ENCODE assay signal across 8 mouse cellular contexts in genomic region chr11:80080826-80081728, GRCm38 (mm10). TPM values are rescaled to one million over a fixed set of nuclear protein-coding genes. Genes with fewer than 3 reads are reported as not detected.
DNase-seq lines count a peak whose midpoint lies in the region; ATAC-seq lines count a peak whose summit lies in the region.

Gene Crlf3 (minus strand): TSS chr11:80080991.

- DNase-seq in ZHBTc4 (ENCODE audit: low read depth, low spot score) = peak; percentile 98
- DNase-seq in gastrocnemius, adult 8-10 months (ENCODE audit: low spot score in 2 of 2) = peak; percentile 91 to 92
- DNase-seq in induced T-regulatory cell, adult 2 months (ENCODE audit: low read depth) = peak; percentile 96
- peak; percentile 62 to 88 for DNase-seq in left cerebral cortex, adult 9 months (ENCODE audit: low spot score in 2 of 2)
- peak; percentile 87 for DNase-seq in right cerebral cortex, postnatal 14 days
- peak; percentile 91 to 93 for DNase-seq in urinary bladder, postnatal 36 days (ENCODE audit: low spot score in 2 of 2)

- ATAC-seq in common myeloid progenitor, adult 5-6 weeks (replicated peaks; ENCODE audit: low read depth, poor library complexity, severe bottlenecking) = peak; percentile 91
- ATAC-seq in megakaryocyte progenitor cell, adult 5-6 weeks (replicated peaks; ENCODE audit: poor library complexity) = peak; percentile 80

RNA-seq across cellular contexts. Expression of gene Crlf3, which starts in this region (rescaled TPM):
- 89.2 and 106 TPM in 2 replicates for total RNA-seq in common myeloid progenitor, adult 5-6 weeks (2017)
- total RNA-seq in gastrocnemius, adult 8-10 months (2022) = 1 to 10 TPM; 3.7 to 4.2 (median 4.1) TPM
- total RNA-seq in megakaryocyte progenitor cell, adult 5-6 weeks (2015) = 65.2 and 69.4 TPM in 2 replicates
- total RNA-seq in megakaryocyte progenitor cell, adult 5-6 weeks (2017) = 87.4 and 95.7 TPM in 2 replicates

Comparison
In these comparisons a context has a peak if more than half of its experiments do, and no peak if none do; other contexts are left out.
1. Peak in every context shown above with its lines: DNase-seq and ATAC-seq.
2. RNA of gene Crlf3 (total RNA-seq): 89.2 to 106 TPM in common myeloid progenitor, adult 5-6 weeks and 65.2 to 95.7 TPM in megakaryocyte progenitor cell, adult 5-6 weeks; 3.7 to 4.2 TPM in gastrocnemius, adult 8-10 months; every median in the first group is over 10 times any median in the second.